Mouse (Mus musculus) limb, embryonic 14.5 days (tissue): ENCODE measurements around the gene Magi1. TPM values are rescaled to one million over a fixed set of nuclear protein-coding genes. Genes with fewer than 3 reads are reported as not detected.
A peak's percentile ranks its signal among the peaks of the same experiment; 100 is the strongest.

Experiments
- ATAC-seq: fragments of 200-750 bp; cut with Nextera tagmentation; 2 replicates; pipeline ENCODE4 v1.8.0; 2017; ENCODE audit warnings: low read depth, moderate number of reproducible peaks, moderate TSS enrichment; ENCODE audit not compliant: low FRiP score
- DNase-seq: peaks from one replicate; pipeline ENCODE4 v3.0.0-alpha.2; 2015; ENCODE audit warnings: low spot score
- H3K27ac ChIP-seq: fragments of 300-500 bp; sonication (generic); replicated peaks from 2 replicates; pipeline ENCODE4 v1.5.1; 2014; ENCODE audit warnings: low read depth, mild to moderate bottlenecking, low read length, moderate library complexity, mixed read lengths
- H3K27me3 ChIP-seq: fragments of 300-500 bp; sonication (generic); 2 replicates; pipeline ENCODE4 v1.6.1; 2014; ENCODE audit warnings: low read length, mixed read lengths; ENCODE audit not compliant: control insufficient read depth, insufficient read depth
- H3K36me3 ChIP-seq: fragments of 300-500 bp; sonication (generic); 2 replicates; pipeline ENCODE4 v1.6.1; 2014; ENCODE audit warnings: mild to moderate bottlenecking, low read length, moderate library complexity, mixed read lengths; ENCODE audit not compliant: control insufficient read depth, insufficient read depth
- H3K4me1 ChIP-seq: fragments of 300-500 bp; sonication (generic); 2 replicates; pipeline ENCODE4 v1.6.1; 2014; ENCODE audit warnings: antibody characterized with exemption, low read length, mixed read lengths; ENCODE audit not compliant: control insufficient read depth, insufficient read depth
- H3K4me2 ChIP-seq: fragments of 300-500 bp; sonication (generic); replicated peaks from 2 replicates; pipeline ENCODE4 v1.6.1; 2014; ENCODE audit warnings: low read depth, mild to moderate bottlenecking, low read length, moderate library complexity; ENCODE audit not compliant: severe bottlenecking
- H3K4me3 ChIP-seq: fragments of 300-500 bp; sonication (generic); replicated peaks from 2 replicates; pipeline ENCODE4 v1.5.1; 2014; ENCODE audit warnings: low read length
- H3K9ac ChIP-seq: fragments of 300-500 bp; sonication (generic); 2 replicates; pipeline ENCODE4 v1.6.1; 2014; ENCODE audit warnings: mild to moderate bottlenecking, low read depth, low read length, moderate library complexity; ENCODE audit not compliant: severe bottlenecking
- H3K9me3 ChIP-seq: fragments of 300-500 bp; sonication (generic); 2 replicates; pipeline ENCODE4 v1.6.1; 2016; ENCODE audit warnings: low read length; ENCODE audit not compliant: control insufficient read depth
- POLR2A ChIP-seq: fragments of 200-500 bp; IDR thresholded peaks from 2 replicates; pipeline ENCODE4 v1.8.0; 2012; ENCODE audit warnings: inconsistent platforms, mild to moderate bottlenecking, moderate library complexity, borderline replicate concordance; ENCODE audit not compliant: insufficient read depth, insufficient read length; ENCODE audit errors: extremely low read depth
- WGBS: fragments of 180-500 bp; shearing (Covaris S2); extraction: QIAGEN DNeasy Blood & Tissue Kit; methylation state at CpG from one replicate; pipeline ENCODE4 v1.1.7; 2014; 5-methylcytosine and 5-hydroxymethylcytosine counted together
- polyA plus RNA-seq, 2 experiments: library from polyadenylated mRNA; depleted of rRNA in 1 of 2; stranded (reverse) in 1 of 2; unstranded in 1 of 2; fragments of >200 nt; fragmentation: Nextera tagmentation in 1 of 2; extraction: Ambion mirVana in 1 of 2; gene quantifications; 2 replicates each; pipeline versions ENCODE4 v1.2.1 to v1.2.3; 2012 to 2014

Magi1 gene
- polyA plus RNA-seq, 2 experiments: 9.7 to 15.0 TPM

DNA sequence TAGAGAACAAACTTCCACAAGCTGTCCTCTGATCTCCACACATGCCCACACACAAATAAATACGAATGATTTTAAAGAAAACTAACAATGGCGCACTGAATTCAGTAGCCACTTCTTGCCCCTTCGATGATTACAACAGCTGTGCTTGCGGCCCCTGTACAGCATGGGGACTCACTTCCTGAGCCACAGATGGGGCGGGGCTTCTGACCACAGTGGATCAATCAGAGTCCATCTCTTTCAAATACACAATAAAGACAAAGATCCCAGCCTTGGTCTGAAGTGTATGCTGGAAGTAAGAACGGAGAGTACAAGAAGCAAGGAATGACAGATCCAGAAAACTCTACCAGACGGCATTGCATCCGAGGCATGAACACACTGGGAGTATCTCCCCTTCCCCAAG is 120.8 kb downstream of the Magi1 start:
- no peak overlapping the region for H3K4me3 ChIP-seq
- no peak overlapping the region for H3K9ac ChIP-seq
- H3K9me3 ChIP-seq: no peaks in the 10 kb centered on the region
- H3K4me2 ChIP-seq: no peak overlapping the region; the same call in 1 of the 2 replicates
- no peaks in the 10 kb centered on the region for H3K27me3 ChIP-seq
- DNase-seq: no peak
- H3K36me3 ChIP-seq: no peaks in the 10 kb centered on the region
- peaks cover 35% of the 10 kb centered on the region for H3K4me1 ChIP-seq
- no peak for ATAC-seq
- TF ChIP-seq POLR2A: no peak
- H3K27ac ChIP-seq: 0 out of 2 replicates have a peak overlapping the region, but pooled peaks have one; percentile 28
- WGBS: 79% methylated on average over 8 of the region's 8 CpGs

DNA sequence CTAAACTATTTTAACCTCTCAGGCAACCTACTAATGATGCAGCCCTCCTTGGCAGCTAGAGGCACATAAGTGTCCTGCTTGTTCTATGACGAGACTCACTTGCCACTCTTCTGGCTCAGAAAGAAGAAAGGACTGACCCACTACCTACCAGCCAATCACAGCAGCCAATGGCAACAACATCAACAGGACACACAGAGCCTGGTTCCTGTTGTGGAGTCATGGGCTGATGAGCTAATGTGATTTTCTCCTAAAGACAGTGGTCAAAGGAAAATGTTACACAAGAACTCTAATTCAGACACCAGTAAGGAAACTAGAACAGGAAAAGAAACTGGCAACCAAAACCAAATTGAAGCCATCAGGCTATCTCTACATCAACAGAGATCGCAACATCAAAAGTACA is 124.5 kb downstream of the Magi1 start:
- no peak for TF ChIP-seq POLR2A
- Histone ChIP-seq H3K27me3 (no peaks in the 10 kb centered on the region), H3K9me3 (no peaks in the 10 kb centered on the region), H3K36me3 (no peaks in the 10 kb centered on the region), H3K4me2 (no peak overlapping the region), H3K27ac (no peak overlapping the region), H3K9ac (no peak overlapping the region), H3K4me3 (no peak overlapping the region), H3K4me1 (peaks cover 33% of the 10 kb centered on the region)
- DNase-seq: no peak
- WGBS: 82% methylated on average over 2 of the region's 2 CpGs
- ATAC-seq: no peak

DNA sequence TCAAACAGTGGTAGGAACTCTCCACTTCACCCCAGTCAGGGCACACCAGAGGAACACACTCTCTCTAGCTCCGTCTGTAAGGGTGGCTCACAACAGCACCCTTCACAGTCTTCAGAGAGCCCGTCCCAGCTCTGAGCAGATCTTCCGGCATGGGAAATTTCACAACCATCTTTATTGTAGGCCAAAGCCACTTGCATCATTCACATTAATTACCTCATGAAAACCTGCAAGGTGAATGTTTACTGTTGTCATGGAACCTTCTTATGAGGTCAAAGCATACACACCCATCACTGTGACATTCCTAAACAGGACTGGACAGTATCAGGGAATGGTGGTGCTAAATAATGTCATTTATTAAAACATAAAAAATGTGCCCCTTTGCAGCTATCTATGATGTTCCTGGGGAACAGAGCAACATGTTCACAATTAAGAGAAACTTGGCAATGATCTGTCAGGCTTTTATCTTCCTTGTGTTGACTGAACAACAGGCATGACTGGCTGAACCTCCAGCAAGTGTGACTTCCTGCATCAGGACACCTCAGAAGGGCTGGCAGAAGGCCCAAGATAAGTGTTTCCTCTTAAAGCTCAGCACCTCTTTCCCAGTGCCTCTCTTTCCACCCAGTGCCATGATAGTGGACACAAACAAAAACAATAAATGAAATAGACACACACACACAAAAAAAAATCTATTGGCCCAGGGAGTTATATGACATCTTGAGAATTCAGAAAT is 125.4 kb downstream of the Magi1 start:
- Histone ChIP-seq H3K27ac (no peak overlapping the region), H3K9me3 (no peaks in the 10 kb centered on the region), H3K9ac (no peak overlapping the region), H3K36me3 (no peaks in the 10 kb centered on the region), H3K4me1 (peaks cover 24% of the 10 kb centered on the region), H3K27me3 (no peaks in the 10 kb centered on the region), H3K4me3 (no peak overlapping the region), H3K4me2 (no peak overlapping the region)
- no peak for TF ChIP-seq POLR2A
- no peak for DNase-seq
- no peak for ATAC-seq
- 61% methylated on average over 3 of the region's 3 CpGs for WGBS

DNA sequence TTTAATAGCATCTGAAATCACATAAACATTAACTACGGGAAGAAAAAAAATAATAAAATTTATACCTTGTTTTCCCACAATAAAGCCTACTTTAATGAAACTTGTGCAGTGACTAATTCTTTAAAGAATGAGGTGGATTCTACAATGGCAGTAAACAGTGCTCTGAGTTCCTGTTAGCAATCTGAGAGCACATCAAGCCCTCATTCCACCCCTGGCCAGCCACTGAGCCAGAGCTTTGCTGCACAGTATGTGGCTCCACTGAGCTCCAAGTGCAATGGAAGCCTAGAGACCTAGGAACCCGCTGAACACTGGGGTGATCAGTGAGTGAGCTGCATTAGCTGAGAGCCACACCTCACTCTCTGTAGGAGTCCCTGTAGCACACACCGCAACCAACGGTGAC is 127.7 kb downstream of the Magi1 start:
- ATAC-seq (no peak), DNase-seq (no peak)
- H3K36me3 ChIP-seq: no peaks in the 10 kb centered on the region
- no peaks in the 10 kb centered on the region for H3K27me3 ChIP-seq
- no peak for TF ChIP-seq POLR2A
- 53% methylated on average over 4 of the region's 4 CpGs for WGBS
- H3K9ac ChIP-seq: no peak overlapping the region
- no peaks in the 10 kb centered on the region for H3K9me3 ChIP-seq
- no peak overlapping the region for H3K4me2 ChIP-seq
- peaks cover 19% of the 10 kb centered on the region for H3K4me1 ChIP-seq
- no peak overlapping the region for H3K4me3 ChIP-seq
- no peak overlapping the region for H3K27ac ChIP-seq

- no peak for DNase-seq
- no peaks in the 10 kb centered on the region for H3K9me3 ChIP-seq
- H3K4me2 ChIP-seq: no peak overlapping the region
- WGBS: 63% methylated on average over 3 of the region's 3 CpGs
- no peak overlapping the region for H3K9ac ChIP-seq
- no peak overlapping the region for H3K27ac ChIP-seq
- no peak overlapping the region for H3K4me3 ChIP-seq
- H3K36me3 ChIP-seq: no peaks in the 10 kb centered on the region
- no peak for ATAC-seq
- TF ChIP-seq POLR2A: no peak
- peaks cover 22% of the 10 kb centered on the region for H3K4me1 ChIP-seq
- H3K27me3 ChIP-seq: no peaks in the 10 kb centered on the region
Measured at GRCm38 (mm10) chr6:94154854-94155601, 128.7 kb downstream of the Magi1 start.
